Mouse (Mus musculus): ENCODE results near the gene Serpinf1.

GRCm38 (mm10) chr11:75434138-75434537 lies 11.6 kb upstream of the Serpinf1 start:
- TF ChIP-seq CTCF (conservative IDR thresholded peaks at IDR 0.05; ENCODE audit: low read length): peak; percentile 69
- no peak for TF ChIP-seq POU5F1 (IDR thresholded peaks at IDR 0.05; ENCODE audit: borderline replicate concordance, low read length)
- TF ChIP-seq NANOG (IDR thresholded peaks at IDR 0.05; ENCODE audit: borderline replicate concordance, low read length): no peak
